Mouse (Mus musculus) testis, adult 2 months (tissue): ENCODE measurements at regions not wholly inside any gene's neighbourhood (a gene's known extent, or its start where the extent isn't known, plus 50 kb on each side); places are given as distances from the start of the nearest gene placed in this dataset.

ENCODE experiments used
- CTCF ChIP-seq: fragments of 200-500 bp; IDR thresholded peaks from 2 replicates; pipeline ENCODE4 v1.5.1; 2012; ENCODE audit warnings: low read depth, mild to moderate bottlenecking, inconsistent platforms, low read length, moderate library complexity; ENCODE audit not compliant: control insufficient read depth, insufficient read depth, insufficient replicate concordance
- POLR2A ChIP-seq: fragments of 200-500 bp; IDR thresholded peaks from 2 replicates; pipeline ENCODE4 v1.6.1; 2012; ENCODE audit warnings: low read depth, mild to moderate bottlenecking, inconsistent platforms, low read length, moderate library complexity; ENCODE audit not compliant: control insufficient read depth

DNA sequence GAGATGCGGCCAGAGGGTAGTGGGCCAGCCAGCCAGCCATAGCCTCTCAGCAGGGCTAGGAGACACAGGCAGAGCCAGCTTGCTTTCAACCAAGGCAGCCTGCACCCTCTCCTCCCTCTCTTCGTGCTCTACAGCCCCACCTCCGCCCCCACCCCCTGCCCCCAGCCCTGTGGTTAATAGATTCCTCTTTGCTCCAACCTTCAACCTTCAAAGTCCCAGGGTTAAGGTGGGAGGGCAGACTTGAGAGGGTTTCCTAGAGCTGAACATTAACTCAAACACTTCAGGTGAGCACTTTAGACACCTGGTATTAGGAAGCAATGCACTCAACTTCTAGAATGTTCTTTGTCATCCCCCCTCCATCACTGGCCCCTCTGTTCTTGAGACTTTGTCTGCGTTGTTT lies 128.5 kb upstream of the Adamts18 start:
- no peak for TF ChIP-seq POLR2A
- TF ChIP-seq CTCF, result no peak
